Mouse (Mus musculus) intestine, embryonic 14.5 days (tissue): ENCODE measurements around the gene Aloxe3. TPM values are rescaled to one million over a fixed set of nuclear protein-coding genes. Genes with fewer than 3 reads are reported as not detected.

Source experiments
- ATAC-seq: fragments of 200-750 bp; cut with Nextera tagmentation; replicated peaks from 2 replicates; pipeline ENCODE4 v1.8.0; 2017; ENCODE audit warnings: low read depth, moderate number of reproducible peaks, moderate TSS enrichment, moderate library complexity; ENCODE audit not compliant: low FRiP score, low TSS enrichment
- DNase-seq: peaks from one replicate; pipeline ENCODE4 v3.0.0-alpha.2; 2018; ENCODE audit warnings: low spot score
- H3K27ac ChIP-seq: fragments of 300-500 bp; sonication (generic); 2 replicates; pipeline ENCODE4 v1.5.1; 2014; ENCODE audit warnings: low read depth, mild to moderate bottlenecking, control low read depth
- H3K27me3 ChIP-seq: fragments of 300-500 bp; sonication (generic); replicated peaks from 2 replicates; pipeline ENCODE4 v1.6.1; 2014; ENCODE audit warnings: low read length, control low read depth; ENCODE audit not compliant: control insufficient read depth, insufficient read depth
- H3K36me3 ChIP-seq: fragments of 300-500 bp; sonication (generic); 2 replicates; pipeline ENCODE4 v1.6.1; 2014; ENCODE audit warnings: low read length, control low read depth; ENCODE audit not compliant: control insufficient read depth, insufficient read depth
- H3K4me1 ChIP-seq: fragments of 300-500 bp; sonication (generic); replicated peaks from 2 replicates; pipeline ENCODE4 v1.6.1; 2014; ENCODE audit warnings: low read length, control low read depth, mixed read lengths; ENCODE audit not compliant: control insufficient read depth, insufficient read depth
- H3K4me2 ChIP-seq: fragments of 300-500 bp; sonication (generic); 2 replicates; pipeline ENCODE4 v1.6.1; 2014; ENCODE audit warnings: low read length
- H3K4me3 ChIP-seq: fragments of 300-500 bp; sonication (generic); 2 replicates; pipeline ENCODE4 v1.5.1; 2014; ENCODE audit warnings: low read depth, low read length, control low read depth, mixed read lengths
- H3K9ac ChIP-seq: fragments of 300-500 bp; sonication (generic); 2 replicates; pipeline ENCODE4 v1.6.1; 2014; ENCODE audit warnings: mild to moderate bottlenecking, low read length
- H3K9me3 ChIP-seq: fragments of 300-500 bp; sonication (generic); 2 replicates; pipeline ENCODE4 v1.6.1; 2016; ENCODE audit warnings: low read length, control low read depth; ENCODE audit not compliant: control insufficient read depth
- WGBS: fragments of 180-500 bp; shearing (Covaris S2); extraction: QIAGEN DNeasy Blood & Tissue Kit; methylation state at CpG from one replicate; pipeline ENCODE4 v1.1.7; 2014; 5-methylcytosine and 5-hydroxymethylcytosine counted together
- polyA plus RNA-seq: library from polyadenylated mRNA; unstranded; fragments of >200 nt; fragmentation: Nextera tagmentation; extraction: Ambion mirVana; gene quantifications from 2 replicates; pipeline ENCODE4 v1.2.1, GENCODE M21; 2014

Aloxe3 gene
- polyA plus RNA-seq, 1 experiment from 2014 or later = 0.18 TPM

DNA sequence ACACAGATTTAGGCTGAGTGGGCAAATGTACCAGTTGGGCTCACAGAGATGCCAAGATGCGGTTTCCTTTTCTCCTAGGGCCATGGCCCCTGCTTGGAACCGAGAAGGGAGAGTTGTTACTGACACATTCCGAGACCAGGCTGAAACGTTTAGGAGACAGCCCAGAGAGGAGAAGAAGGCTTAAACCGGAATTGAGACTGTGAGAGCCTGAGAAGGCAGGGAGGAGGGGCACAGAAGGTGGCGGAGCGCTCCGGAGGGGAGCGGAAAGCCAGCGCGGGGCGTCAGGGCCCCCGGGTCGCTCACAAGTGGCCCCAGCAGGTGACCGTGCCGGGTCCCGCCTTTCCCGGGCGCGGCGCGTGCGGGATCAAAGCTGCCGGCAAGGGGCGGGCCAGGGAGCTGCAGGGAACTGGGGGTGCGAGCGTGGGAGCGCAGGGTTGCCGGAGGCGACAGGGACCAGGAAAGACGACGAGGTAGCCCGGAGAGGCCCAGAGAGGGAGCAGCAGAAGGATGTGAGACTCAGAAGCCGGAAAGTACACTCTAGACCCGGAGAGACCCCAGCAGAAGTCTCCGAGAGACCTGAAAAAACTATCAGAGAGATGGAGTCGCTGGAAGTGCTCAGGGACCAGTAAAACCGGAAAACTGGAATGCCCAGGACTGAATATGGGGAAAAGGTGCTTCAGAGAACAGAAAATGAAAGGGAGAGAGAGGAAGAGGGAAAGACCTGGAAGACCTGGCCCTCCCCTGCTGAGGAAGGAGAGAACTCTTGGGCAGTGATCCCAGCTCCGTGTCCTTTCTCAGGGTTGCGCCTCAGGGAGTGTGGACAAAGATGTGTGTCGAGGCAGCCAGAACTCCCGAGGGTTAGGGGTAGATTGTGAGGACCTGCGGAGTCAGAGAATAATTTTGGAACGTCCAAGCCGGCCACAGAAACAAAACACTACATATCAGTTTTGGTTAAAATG lies 7.7 kb upstream of the Aloxe3 start:
- DNase-seq (peak; percentile 90), ATAC-seq (peak; percentile 13; the same call in 1 of the 2 replicates)
- Histone ChIP-seq H3K4me1 (peaks cover 26% of the 10 kb centered on the region), H3K9me3 (no peaks in the 10 kb centered on the region), H3K27me3 (0 out of 2 replicates have a peak, but pooled peaks cover 7% of the 10 kb centered on the region), H3K36me3 (no peaks in the 10 kb centered on the region), H3K4me2 (peak overlapping the region; percentile 94), H3K27ac (peak overlapping the region; percentile 75), H3K9ac (peak overlapping the region; percentile 65), H3K4me3 (peak overlapping the region; percentile 82)
- WGBS = under 1% methylated on average over 45 of the region's 45 CpGs

DNA sequence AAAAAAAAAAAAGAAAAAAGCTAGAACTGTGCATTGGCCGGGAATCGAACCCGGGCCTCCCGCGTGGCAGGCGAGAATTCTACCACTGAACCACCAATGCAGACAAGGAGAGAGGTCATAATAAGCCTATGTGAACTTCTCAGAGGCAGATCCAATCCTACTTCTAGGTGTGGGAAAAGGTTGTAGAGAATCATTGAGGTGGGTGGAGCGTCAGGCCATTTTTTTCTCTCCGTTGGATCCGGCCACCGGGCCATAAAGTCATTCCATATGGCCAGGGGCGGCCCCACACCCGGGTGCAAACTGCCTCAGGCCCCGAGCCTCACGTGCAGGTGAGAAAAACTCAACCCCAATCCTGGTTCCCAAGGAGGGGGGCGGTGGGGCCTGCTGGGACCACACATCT lies 6.9 kb upstream of the Aloxe3 start:
- H3K27ac ChIP-seq = peak overlapping the region; percentile 75; the same call in 1 of the 2 replicates
- no peaks in the 10 kb centered on the region for H3K36me3 ChIP-seq
- under 1% methylated on average over 15 of the region's 15 CpGs for WGBS
- no peak; the same call in 1 of the 2 replicates for ATAC-seq
- no peaks in the 10 kb centered on the region for H3K9me3 ChIP-seq
- H3K4me2 ChIP-seq = peak overlapping the region; percentile 94
- 0 out of 2 replicates have a peak, but pooled peaks cover 7% of the 10 kb centered on the region for H3K27me3 ChIP-seq
- H3K4me1 ChIP-seq = peaks cover 26% of the 10 kb centered on the region
- H3K9ac ChIP-seq = no peak overlapping the region
- DNase-seq = peak; percentile 100
- peak overlapping the region; percentile 82 for H3K4me3 ChIP-seq

DNA sequence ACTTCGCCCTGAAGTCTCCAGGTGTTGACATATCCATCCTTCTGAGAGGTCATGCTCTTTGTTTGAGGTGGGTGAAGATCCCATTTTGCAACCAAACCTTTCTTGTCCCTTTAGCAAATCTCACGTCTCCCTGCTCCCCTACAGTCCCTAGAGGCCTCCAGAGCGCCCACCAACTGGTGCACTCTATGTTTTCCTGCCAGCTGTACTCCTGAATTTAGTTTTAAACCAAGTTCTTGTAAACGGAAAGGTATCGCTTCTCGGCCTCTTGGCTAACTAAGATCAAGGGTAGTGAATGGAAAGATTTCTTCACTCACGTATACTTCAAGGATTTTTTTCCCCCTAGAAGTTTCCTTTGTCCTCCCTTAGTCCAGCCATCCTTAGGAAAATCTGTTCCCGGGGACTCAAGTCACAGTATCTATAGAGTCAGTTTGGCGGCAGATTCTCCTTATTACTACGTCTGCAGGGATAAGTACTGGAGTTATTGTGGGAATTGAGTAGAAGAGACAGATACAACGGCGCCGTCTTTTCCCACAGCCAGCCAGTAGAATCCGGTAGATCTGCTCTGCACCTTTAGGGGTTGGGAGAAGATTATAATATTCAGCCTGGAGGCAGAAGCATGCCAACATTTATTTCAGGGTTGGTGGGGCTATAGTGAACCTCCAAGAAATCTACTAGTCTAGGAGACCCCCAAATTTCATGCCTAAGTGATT lies 6.1 kb upstream of the Aloxe3 start:
- DNase-seq (no peak), ATAC-seq (no peak)
- Histone ChIP-seq H3K36me3 (no peaks in the 10 kb centered on the region), H3K4me2 (peak overlapping the region; percentile 94), H3K4me3 (peak overlapping the region; percentile 82), H3K4me1 (peaks cover 26% of the 10 kb centered on the region), H3K27me3 (0 out of 2 replicates have a peak, but pooled peaks cover 4% of the 10 kb centered on the region), H3K9me3 (no peaks in the 10 kb centered on the region), H3K9ac (no peak overlapping the region), H3K27ac (no peak overlapping the region)
- 40% methylated on average over 14 of the region's 14 CpGs for WGBS

DNA sequence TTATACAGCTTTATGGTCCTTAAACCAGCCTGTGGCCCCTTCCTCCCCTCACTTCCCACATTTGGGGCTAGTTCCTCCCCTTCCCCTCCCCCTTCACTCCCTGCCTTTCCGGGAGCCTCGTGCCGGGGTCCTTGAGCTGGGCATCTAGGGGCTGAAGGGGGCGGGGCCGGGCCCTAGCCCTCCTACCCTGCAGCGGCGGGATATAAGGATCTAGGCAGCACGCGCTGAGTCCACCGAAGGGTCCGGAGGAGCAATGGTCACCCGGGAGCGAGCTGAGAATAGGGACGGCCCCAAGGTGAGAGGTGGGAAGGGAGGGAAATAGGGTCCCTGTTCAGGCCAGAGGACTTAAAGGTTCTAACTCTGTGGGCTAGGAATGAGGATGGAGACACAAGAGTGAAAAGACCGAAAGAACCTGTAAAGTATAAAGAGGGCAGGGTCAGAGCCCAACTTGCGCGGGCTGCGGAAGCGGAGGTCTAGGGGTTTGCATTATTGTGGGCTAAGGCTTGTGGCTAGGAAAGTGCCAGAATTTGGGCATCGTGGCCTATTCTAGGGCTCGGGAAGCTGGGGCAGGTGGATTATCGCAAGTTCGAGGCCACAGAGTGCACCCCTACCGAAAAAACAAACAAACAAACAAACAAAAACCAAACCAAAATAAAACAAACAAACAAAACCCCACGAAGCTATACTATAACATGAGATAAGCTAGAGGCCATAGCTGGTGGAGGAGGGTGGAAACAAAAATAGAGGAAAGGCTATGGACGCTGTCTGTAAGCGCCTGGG lies 5.3 kb upstream of the Aloxe3 start, which contains the start of gene Hes7:
Gene Hes7, plus strand, starts transcription at position 184 of the 780 bp plus-strand sequence.
- Histone ChIP-seq H3K4me1 (peaks cover 26% of the 10 kb centered on the region), H3K27me3 (0 out of 2 replicates have a peak, but pooled peaks cover 4% of the 10 kb centered on the region), H3K4me3 (peak within 1 kb of the TSS; percentile 82), H3K36me3 (no peaks in the 10 kb centered on the region), H3K9ac (peak within 1 kb of the TSS; percentile 60), H3K4me2 (peak within 1 kb of the TSS; percentile 94), H3K9me3 (no peaks in the 10 kb centered on the region), H3K27ac (no peak within 1 kb of the TSS)
- DNase-seq (peak; percentile 63), ATAC-seq (no peak)
- 2% methylated on average over 27 of the region's 27 CpGs for WGBS

DNA sequence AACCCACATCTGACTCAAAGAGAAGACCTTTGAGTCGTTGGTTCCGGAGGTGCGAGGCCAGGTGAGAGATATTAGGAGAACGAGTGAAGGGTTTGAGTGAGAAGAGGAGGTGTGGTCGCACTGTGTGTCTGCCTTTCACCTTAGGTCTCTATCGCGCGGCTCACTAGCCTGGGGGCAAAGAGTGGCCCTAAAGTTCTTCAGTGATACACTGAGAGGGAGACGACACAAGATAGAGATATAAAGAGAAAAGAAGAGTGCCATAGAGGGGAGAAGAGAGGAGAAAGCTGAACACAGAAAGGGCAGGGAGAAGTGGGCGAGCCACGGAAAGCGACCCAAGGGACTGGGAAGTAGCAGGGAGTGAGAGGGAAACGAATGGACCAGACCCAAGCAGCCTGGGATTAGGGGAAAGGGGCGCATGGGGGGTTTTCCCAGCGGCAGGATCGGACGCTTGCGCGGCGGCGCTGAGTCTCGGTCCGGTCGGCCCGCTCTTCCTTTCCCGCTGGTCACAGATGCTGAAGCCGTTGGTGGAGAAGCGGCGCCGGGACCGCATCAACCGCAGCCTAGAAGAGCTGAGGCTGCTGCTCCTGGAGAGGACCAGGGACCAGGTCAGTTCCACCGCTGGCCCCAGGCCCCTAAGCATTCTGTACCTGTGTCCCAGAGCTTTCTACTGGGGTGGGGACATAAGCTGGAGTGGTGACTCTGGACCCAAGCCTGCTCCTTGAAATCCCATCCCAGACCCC lies 4.5 kb upstream of the Aloxe3 start:
- Histone ChIP-seq H3K4me3 (peak overlapping the region; percentile 82), H3K27me3 (0 out of 2 replicates have a peak, but pooled peaks cover 4% of the 10 kb centered on the region), H3K4me2 (peak overlapping the region; percentile 94), H3K9me3 (no peaks in the 10 kb centered on the region), H3K27ac (no peak overlapping the region), H3K4me1 (peaks cover 30% of the 10 kb centered on the region), H3K9ac (peak overlapping the region; percentile 60), H3K36me3 (no peaks in the 10 kb centered on the region)
- ATAC-seq (no peak), DNase-seq (peak; percentile 75)
- WGBS = 2% methylated on average over 28 of the region's 33 CpGs

DNA sequence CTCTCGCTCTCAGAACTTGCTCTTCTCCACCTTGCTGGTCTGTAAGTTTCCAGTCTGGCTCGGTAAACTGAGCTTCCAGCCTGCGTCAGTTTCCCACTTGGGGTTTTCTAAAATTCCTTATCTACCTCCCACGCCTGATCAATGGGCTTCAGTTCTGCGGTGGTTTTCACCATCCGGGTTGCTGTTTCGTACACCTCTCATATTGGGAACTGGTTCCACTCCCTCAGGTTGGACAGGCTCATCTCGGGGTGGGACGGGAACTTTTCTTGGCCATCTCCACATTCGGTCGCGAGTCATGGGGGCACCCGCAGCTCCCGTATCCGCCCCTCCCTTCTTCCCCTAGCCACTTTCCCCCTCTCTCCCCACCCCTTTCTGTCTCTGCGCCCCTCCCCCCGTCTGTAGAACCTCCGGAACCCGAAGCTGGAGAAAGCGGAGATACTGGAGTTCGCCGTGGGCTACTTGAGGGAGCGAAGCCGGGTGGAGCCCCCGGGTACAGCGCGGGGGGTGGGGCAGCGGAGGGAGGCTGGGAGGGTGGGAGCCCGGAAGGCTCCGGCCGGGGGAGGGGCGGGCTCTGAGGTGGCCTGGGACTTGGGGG lies 3.9 kb upstream of the Aloxe3 start:
- WGBS = under 1% methylated on average over 26 of the region's 32 CpGs
- peak overlapping the region; percentile 94 for H3K4me2 ChIP-seq
- DNase-seq = peak; percentile 75
- peak overlapping the region; percentile 60 for H3K9ac ChIP-seq
- H3K9me3 ChIP-seq = no peaks in the 10 kb centered on the region
- H3K27me3 ChIP-seq = 0 out of 2 replicates have a peak, but pooled peaks cover 4% of the 10 kb centered on the region
- H3K4me1 ChIP-seq = peaks cover 33% of the 10 kb centered on the region
- no peak for ATAC-seq
- peak overlapping the region; percentile 82 for H3K4me3 ChIP-seq
- H3K27ac ChIP-seq = peak overlapping the region; percentile 76
- H3K36me3 ChIP-seq = no peaks in the 10 kb centered on the region

DNA sequence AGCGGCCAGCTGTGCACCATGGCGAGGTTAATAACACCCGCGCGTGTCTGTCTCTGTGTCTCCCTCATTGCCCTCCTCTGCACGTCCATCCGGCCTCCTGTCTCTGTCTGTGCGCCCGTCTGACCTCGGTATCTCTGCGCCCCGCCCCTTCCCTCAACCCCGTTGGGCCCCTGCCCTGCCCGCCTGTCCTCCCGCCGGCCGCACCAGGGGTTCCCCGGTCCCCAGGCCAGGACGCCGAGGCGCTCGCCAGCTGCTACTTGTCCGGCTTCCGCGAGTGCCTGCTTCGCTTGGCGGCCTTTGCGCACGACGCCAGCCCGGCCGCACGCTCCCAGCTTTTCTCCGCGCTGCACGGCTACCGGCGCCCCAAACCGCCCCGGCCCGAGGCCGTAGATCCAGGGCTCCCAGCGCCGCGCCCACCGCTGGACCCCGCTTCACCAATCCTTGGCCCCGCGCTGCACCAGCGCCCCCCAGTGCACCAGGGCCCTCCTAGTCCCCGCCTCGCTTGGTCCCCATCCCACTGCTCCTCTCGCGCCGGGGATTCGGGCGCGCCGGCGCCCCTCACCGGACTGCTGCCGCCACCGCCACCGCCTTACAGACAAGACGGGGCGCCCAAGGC lies 3.3 kb upstream of the Aloxe3 start, which contains the start of gene 9130213A22Rik:
Gene 9130213A22Rik, minus strand, starts transcription at position 254 of the 616 bp plus-strand sequence.
- under 1% methylated on average over 59 of the region's 66 CpGs for WGBS
- peak; percentile 40 for ATAC-seq
- peak within 1 kb of the TSS; percentile 94 for H3K4me2 ChIP-seq

More for the DNA sequence above, 3.3 kb upstream of the Aloxe3 start, which contains the start of gene 9130213A22Rik:
- Histone ChIP-seq H3K4me3 (peak within 1 kb of the TSS; percentile 82), H3K9ac (peak within 1 kb of the TSS; percentile 60), H3K9me3 (no peaks in the 10 kb centered on the region), H3K36me3 (no peaks in the 10 kb centered on the region), H3K27ac (peak within 1 kb of the TSS; percentile 76), H3K27me3 (0 out of 2 replicates have a peak, but pooled peaks cover 4% of the 10 kb centered on the region), H3K4me1 (peaks cover 30% of the 10 kb centered on the region)
- DNase-seq = peak; percentile 94
